Mouse (Mus musculus) C2C12 (cell line): ENCODE measurements around the gene Cops2. TPM values are rescaled to one million over a fixed set of nuclear protein-coding genes. Genes with fewer than 3 reads are reported as not detected.

Experiments used
- H3K27me3 ChIP-seq: one replicate; pipeline ENCODE4 v1.6.1; 2011; ENCODE audit not compliant: control insufficient read depth, insufficient read depth, insufficient read length
- H3K36me3 ChIP-seq: one replicate; pipeline ENCODE4 v1.6.1; 2011; ENCODE audit not compliant: control insufficient read depth, insufficient read depth
- H3K4me3 ChIP-seq: one replicate; pipeline ENCODE4 v1.5.1; 2011; ENCODE audit warnings: mild to moderate bottlenecking, control low read depth; ENCODE audit not compliant: poor library complexity, insufficient read depth, severe bottlenecking
- H3K79me2 ChIP-seq: one replicate; pipeline ENCODE4 v1.6.1; 2011; ENCODE audit not compliant: control insufficient read depth, insufficient read depth
- H3K79me3 ChIP-seq: one replicate; pipeline ENCODE4 v1.6.1; 2011; ENCODE audit warnings: low read depth, control low read depth
- H3ac ChIP-seq: one replicate; pipeline ENCODE3; 2011; ENCODE audit warnings: low read depth; ENCODE audit not compliant: control insufficient read depth, insufficient read length
- CEBPB ChIP-seq: IDR thresholded peaks from one replicate; pipeline ENCODE4 v1.6.1; 2011; ENCODE audit warnings: low read depth, mild to moderate bottlenecking, control low read depth, moderate library complexity
- CTCF ChIP-seq: IDR thresholded peaks from one replicate; pipeline ENCODE4 v1.5.1; 2011; ENCODE audit not compliant: control insufficient read depth, insufficient read depth, insufficient read length
- FOSL1 ChIP-seq: IDR thresholded peaks from one replicate; pipeline ENCODE4 v1.8.0; 2011; ENCODE audit warnings: mild to moderate bottlenecking, low read length; ENCODE audit not compliant: poor library complexity, insufficient read depth, severe bottlenecking
- MAX ChIP-seq: IDR thresholded peaks from one replicate; pipeline ENCODE4 v1.6.1; 2011; ENCODE audit warnings: mild to moderate bottlenecking, control low read depth
- MYOD1 ChIP-seq: IDR thresholded peaks from one replicate; pipeline ENCODE4 v1.6.1; 2011; ENCODE audit warnings: low read depth; ENCODE audit not compliant: control insufficient read depth, insufficient read length
- MYOG ChIP-seq: IDR thresholded peaks from one replicate; pipeline ENCODE4 v1.6.1; 2011; ENCODE audit not compliant: control insufficient read depth, insufficient read length; ENCODE audit errors: extremely low read depth
- USF1 ChIP-seq: IDR thresholded peaks from one replicate; pipeline ENCODE4 v1.6.1; 2011; ENCODE audit warnings: low read depth, mild to moderate bottlenecking, control low read depth, moderate library complexity
- polyA plus RNA-seq: library from polyadenylated mRNA; unstranded; fragments of >200 nt; fragmentation: generic; extraction: Trizol; gene quantifications from one replicate; pipeline ENCODE4 v1.2.1, GENCODE M21; 2012; ENCODE audit warnings: missing spikeins

The Cops2 gene
- polyA plus RNA-seq, 1 experiment = 52.7 TPM

DNA sequence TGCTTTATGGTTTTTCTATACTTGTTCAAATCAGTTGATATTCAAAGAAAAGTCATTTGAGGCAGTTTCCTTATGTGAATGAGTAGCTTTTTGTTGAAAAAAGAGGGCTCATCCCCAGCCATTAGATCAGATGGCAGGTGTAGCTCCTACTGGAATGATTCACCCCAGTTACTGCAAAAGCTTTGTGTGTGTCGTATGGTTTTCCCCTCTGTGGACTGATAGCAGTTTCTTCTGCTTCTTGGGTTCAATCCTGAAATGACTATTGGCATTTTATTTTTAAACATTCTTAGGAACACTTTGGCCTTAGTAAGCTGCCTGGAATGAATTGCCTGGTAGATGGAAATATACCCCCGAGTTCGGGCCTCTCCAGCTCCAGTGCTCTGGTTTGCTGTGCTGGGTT is 37.4 kb upstream of the Cops2 start:
- TF ChIP-seq CTCF (no peak), MYOG (no peak), MAX (no peak), FOSL1 (no peak), USF1 (no peak), CEBPB (no peak), MYOD1 (no peak)
- peaks cover 30% of the 10 kb centered on the region for H3K79me2 ChIP-seq
- no peak overlapping the region for H3ac ChIP-seq
- H3K79me3 ChIP-seq = peaks cover 11% of the 10 kb centered on the region
- H3K36me3 ChIP-seq = peaks cover 44% of the 10 kb centered on the region
- no peak overlapping the region for H3K4me3 ChIP-seq
- H3K27me3 ChIP-seq = no peaks in the 10 kb centered on the region

DNA sequence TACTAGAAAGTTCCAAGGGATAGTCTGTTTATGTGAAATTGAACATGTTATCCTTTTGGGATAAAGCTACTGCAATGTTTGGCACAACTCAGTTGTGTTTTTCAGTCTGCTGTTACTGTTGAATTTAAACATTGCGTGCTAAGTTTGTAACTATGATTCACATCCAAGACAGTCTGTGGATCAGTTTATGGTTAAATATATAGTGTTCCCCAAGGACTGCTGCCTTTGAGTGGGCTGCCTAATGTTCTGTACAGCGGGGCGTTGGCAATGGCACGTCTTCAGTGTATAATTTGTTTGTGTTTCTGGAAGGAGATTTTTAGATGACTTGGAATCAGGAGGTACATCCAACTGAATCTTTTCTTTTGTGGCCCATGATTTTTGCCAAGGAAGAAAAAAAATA is 36.2 kb upstream of the Cops2 start:
- Histone ChIP-seq H3K27me3 (no peaks in the 10 kb centered on the region), H3K36me3 (peaks cover 40% of the 10 kb centered on the region), H3K4me3 (no peak overlapping the region), H3K79me3 (peaks cover 11% of the 10 kb centered on the region), H3ac (no peak overlapping the region), H3K79me2 (peaks cover 30% of the 10 kb centered on the region)
- TF ChIP-seq MAX (no peak), MYOG (no peak), CEBPB (no peak), USF1 (no peak), FOSL1 (no peak), CTCF (no peak), MYOD1 (no peak)

DNA sequence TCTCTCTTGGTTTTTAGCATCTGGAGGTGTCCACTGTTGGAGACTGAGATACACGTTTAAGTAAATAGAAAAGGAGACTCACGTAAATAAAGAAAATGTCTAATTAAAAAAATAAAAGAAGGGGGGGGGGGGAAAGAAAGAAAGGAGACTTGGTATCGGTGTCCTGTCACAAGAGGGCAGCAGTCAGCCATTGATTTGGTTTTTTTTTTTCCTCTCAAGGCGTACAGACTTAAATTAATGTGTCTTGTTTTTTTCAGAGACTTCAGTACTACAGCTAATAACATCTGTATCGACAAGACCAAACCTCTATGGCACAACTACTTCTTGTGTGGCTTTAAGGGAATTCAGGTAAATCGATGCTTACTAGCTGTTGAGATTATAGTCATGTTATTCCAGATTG is 34.2 kb upstream of the Cops2 start:
- H3K79me2 ChIP-seq = peaks cover 30% of the 10 kb centered on the region
- no peak overlapping the region for H3K4me3 ChIP-seq
- peaks cover 9% of the 10 kb centered on the region for H3K79me3 ChIP-seq
- no peaks in the 10 kb centered on the region for H3K27me3 ChIP-seq
- peaks cover 40% of the 10 kb centered on the region for H3K36me3 ChIP-seq
- TF ChIP-seq USF1 = no peak
- no peak overlapping the region for H3ac ChIP-seq

DNA sequence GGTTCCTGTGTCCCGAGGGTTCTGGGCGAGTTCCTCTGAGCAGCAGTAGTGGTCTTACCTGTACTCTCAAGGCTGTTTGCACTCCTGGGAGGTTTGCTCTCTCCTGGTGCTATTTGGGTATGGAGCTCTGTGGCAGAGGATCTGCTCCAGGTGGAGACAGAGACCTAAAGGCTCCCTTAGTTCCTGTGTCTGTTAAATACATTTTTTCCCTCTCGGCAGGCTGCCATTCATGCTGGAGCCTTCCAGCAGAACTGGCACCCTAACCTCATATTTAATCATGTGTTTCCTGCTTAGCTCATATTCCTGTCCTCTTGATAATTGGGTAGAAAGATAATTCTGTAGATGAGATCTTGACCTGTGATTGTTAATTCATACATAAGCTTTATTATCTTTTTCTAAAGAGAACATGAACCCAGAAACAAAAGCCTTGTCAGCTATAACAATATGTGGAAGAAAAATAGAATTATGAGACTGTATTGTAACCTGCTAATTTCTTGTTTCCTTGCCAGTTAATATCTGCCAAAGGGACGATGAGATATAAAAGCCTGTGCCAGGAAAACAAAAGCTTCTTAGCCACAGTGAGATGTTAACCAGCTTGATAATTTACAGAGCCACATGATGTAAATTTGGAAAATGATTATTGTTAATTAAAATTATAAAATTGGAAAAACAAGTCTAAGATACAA is 27.1 kb upstream of the Cops2 start:
- H3K4me3 ChIP-seq = no peak overlapping the region
- no peaks in the 10 kb centered on the region for H3K79me2 ChIP-seq
- no peak overlapping the region for H3ac ChIP-seq
- TF ChIP-seq MYOG (no peak), CEBPB (no peak), FOSL1 (no peak), MYOD1 (no peak), CTCF (no peak), MAX (no peak), USF1 (no peak)
- H3K27me3 ChIP-seq = no peaks in the 10 kb centered on the region
- peaks cover 13% of the 10 kb centered on the region for H3K36me3 ChIP-seq
- peaks cover 3% of the 10 kb centered on the region for H3K79me3 ChIP-seq

DNA sequence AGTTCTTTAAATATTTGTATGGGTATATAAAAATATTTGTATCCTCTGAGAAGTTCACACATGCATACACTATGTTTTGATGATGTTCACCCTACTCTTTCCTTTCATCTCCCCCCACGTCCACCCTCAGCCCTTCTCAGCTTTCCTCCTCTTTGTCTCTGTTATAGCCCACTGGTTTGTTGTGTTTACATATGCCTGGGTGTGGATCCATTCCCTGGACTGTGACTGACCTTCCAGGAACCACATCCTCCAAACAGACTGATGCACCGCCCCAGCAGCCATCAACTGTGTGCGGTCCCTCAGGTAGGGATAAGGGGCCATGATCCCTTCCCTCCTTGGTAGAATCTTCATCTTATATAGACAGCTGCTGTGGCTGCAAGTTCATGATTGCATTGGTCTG is 11.2 kb upstream of the Cops2 start:
- Histone ChIP-seq H3K79me2 (peaks cover 25% of the 10 kb centered on the region), H3K4me3 (no peak overlapping the region), H3K79me3 (peaks cover 7% of the 10 kb centered on the region), H3K36me3 (peaks cover 6% of the 10 kb centered on the region), H3K27me3 (no peaks in the 10 kb centered on the region), H3ac (no peak overlapping the region)
- TF ChIP-seq USF1 (no peak), MAX (no peak), CTCF (no peak), MYOD1 (no peak)

DNA sequence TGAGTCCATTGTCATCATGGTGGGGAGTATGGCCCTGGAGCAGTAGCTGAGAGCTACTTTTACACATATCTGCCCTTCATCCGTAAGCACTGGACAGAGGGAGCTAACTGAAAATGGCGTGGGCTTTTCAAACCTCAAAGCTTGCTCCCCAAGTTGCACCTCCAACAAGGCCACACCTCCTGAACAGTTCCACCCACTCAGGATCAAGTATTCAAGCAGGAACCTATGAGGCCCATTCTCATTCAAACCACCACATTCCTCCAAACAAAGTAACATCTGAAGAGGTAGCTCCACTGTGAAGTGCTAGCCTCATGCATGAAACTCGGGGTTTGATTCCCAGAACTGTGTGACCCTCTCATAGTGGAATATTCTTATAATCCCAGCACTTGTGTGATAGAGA is 9.4 kb upstream of the Cops2 start:
- H3K4me3 ChIP-seq = no peak overlapping the region
- peaks cover 7% of the 10 kb centered on the region for H3K79me3 ChIP-seq
- H3K27me3 ChIP-seq = no peaks in the 10 kb centered on the region
- H3ac ChIP-seq = no peak overlapping the region
- H3K79me2 ChIP-seq = peaks cover 25% of the 10 kb centered on the region
- TF ChIP-seq CTCF (no peak), MYOG (no peak), USF1 (no peak), MYOD1 (no peak), FOSL1 (no peak), CEBPB (no peak), MAX (no peak)
- H3K36me3 ChIP-seq = peaks cover 6% of the 10 kb centered on the region
